Mouse (Mus musculus) liver, embryonic 13.5 days (tissue): ENCODE measurements at regions not wholly inside any gene's neighbourhood (a gene's known extent, or its start where the extent isn't known, plus 50 kb on each side); places are given as distances from the start of the nearest gene placed in this dataset.

Experiments
- ATAC-seq: fragments of 200-750 bp; cut with Nextera tagmentation; 2 replicates; pipeline ENCODE4 v1.8.0; 2017; ENCODE audit warnings: low read depth, mild to moderate bottlenecking, moderate number of reproducible peaks, moderate library complexity
- DNase-seq: peaks from one replicate; pipeline ENCODE4 v3.0.0; 2022
- H3K27ac ChIP-seq: fragments of 300-500 bp; sonication (generic); 2 replicates; pipeline ENCODE4 v1.5.1; 2015; ENCODE audit warnings: moderate library complexity, mild to moderate bottlenecking, inconsistent platforms
- H3K27me3 ChIP-seq: fragments of 300-500 bp; sonication (generic); 2 replicates; pipeline ENCODE4 v1.6.1; 2015; ENCODE audit warnings: mild to moderate bottlenecking, inconsistent platforms
- H3K36me3 ChIP-seq: fragments of 300-500 bp; sonication (generic); 2 replicates; pipeline ENCODE4 v1.6.1; 2015; ENCODE audit warnings: mild to moderate bottlenecking, inconsistent platforms
- H3K4me1 ChIP-seq: fragments of 300-500 bp; sonication (generic); replicated peaks from 2 replicates; pipeline ENCODE4 v1.6.1; 2015; ENCODE audit warnings: inconsistent platforms
- H3K4me2 ChIP-seq: fragments of 300-500 bp; sonication (generic); 2 replicates; pipeline ENCODE4 v1.6.1; 2015; ENCODE audit warnings: inconsistent platforms, mild to moderate bottlenecking, moderate library complexity
- H3K4me3 ChIP-seq: fragments of 300-500 bp; sonication (generic); replicated peaks from 2 replicates; pipeline ENCODE4 v1.5.1; 2015; ENCODE audit warnings: mild to moderate bottlenecking, inconsistent platforms
- H3K9ac ChIP-seq: fragments of 300-500 bp; sonication (generic); 2 replicates; pipeline ENCODE4 v1.6.1; 2015; ENCODE audit warnings: mild to moderate bottlenecking, inconsistent platforms
- H3K9me3 ChIP-seq: fragments of 300-500 bp; sonication (generic); replicated peaks from 2 replicates; pipeline ENCODE4 v1.6.1; 2016; ENCODE audit warnings: inconsistent platforms
- WGBS: fragments of 180-500 bp; shearing (Covaris S2); methylation state at CpG from one replicate; pipeline ENCODE4 v1.1.7; 2015; ENCODE audit not compliant: insufficient replicate concordance; 5-methylcytosine and 5-hydroxymethylcytosine counted together

- Histone ChIP-seq H3K36me3 (no peaks in the 10 kb centered on the region), H3K4me3 (no peak overlapping the region), H3K27ac (no peak overlapping the region), H3K4me2 (no peak overlapping the region), H3K27me3 (no peaks in the 10 kb centered on the region), H3K9ac (no peak overlapping the region), H3K4me1 (no peaks in the 10 kb centered on the region), H3K9me3 (no peaks in the 10 kb centered on the region)
- 51% methylated on average over 7 of the region's 7 CpGs for WGBS
- ATAC-seq (no peak), DNase-seq (no peak)
Observed at GRCm38 (mm10) chr5:111993221-111993620, 259.1 kb downstream of the Cryba4 start.

- DNase-seq (no peak), ATAC-seq (no peak)
- Histone ChIP-seq H3K9ac (no peak overlapping the region), H3K9me3 (no peaks in the 10 kb centered on the region), H3K27ac (no peak overlapping the region), H3K4me1 (no peaks in the 10 kb centered on the region), H3K36me3 (no peaks in the 10 kb centered on the region), H3K27me3 (no peaks in the 10 kb centered on the region), H3K4me3 (no peak overlapping the region), H3K4me2 (no peak overlapping the region)
- 71% methylated on average over 9 of the region's 9 CpGs for WGBS
Observed at GRCm38 (mm10) chr5:111993930-111994329, 258.4 kb downstream of the Cryba4 start.

- Histone ChIP-seq H3K27me3 (0 out of 2 replicates have a peak, but pooled peaks cover 2% of the 10 kb centered on the region), H3K9ac (no peak overlapping the region), H3K4me2 (no peak overlapping the region), H3K4me3 (no peak overlapping the region), H3K36me3 (no peaks in the 10 kb centered on the region), H3K4me1 (no peaks in the 10 kb centered on the region), H3K9me3 (no peaks in the 10 kb centered on the region), H3K27ac (no peak overlapping the region)
- WGBS = 49% methylated on average over 3 of the region's 3 CpGs
- ATAC-seq (no peak), DNase-seq (no peak)
Observed at GRCm38 (mm10) chr5:111996806-111997205, 255.5 kb downstream of the Cryba4 start.

- H3K9ac ChIP-seq = no peak overlapping the region
- H3K27ac ChIP-seq = no peak overlapping the region
- 0 out of 2 replicates have a peak, but pooled peaks cover 4% of the 10 kb centered on the region for H3K27me3 ChIP-seq
- no peaks in the 10 kb centered on the region for H3K36me3 ChIP-seq
- no peaks in the 10 kb centered on the region for H3K9me3 ChIP-seq
- WGBS = 25% methylated on average over 32 of the region's 32 CpGs
- DNase-seq = no peak
- no peak overlapping the region for H3K4me2 ChIP-seq
- H3K4me1 ChIP-seq = no peaks in the 10 kb centered on the region
- no peak overlapping the region for H3K4me3 ChIP-seq
- ATAC-seq = no peak
Observed at GRCm38 (mm10) chr5:112001742-112002701, 250.3 kb downstream of the Cryba4 start.

- H3K4me2 ChIP-seq = no peak overlapping the region
- no peak overlapping the region for H3K9ac ChIP-seq
- H3K27ac ChIP-seq = no peak overlapping the region
- no peaks in the 10 kb centered on the region for H3K36me3 ChIP-seq
- 0 out of 2 replicates have a peak, but pooled peaks cover 4% of the 10 kb centered on the region for H3K27me3 ChIP-seq
- no peaks in the 10 kb centered on the region for H3K9me3 ChIP-seq
- H3K4me3 ChIP-seq = no peak overlapping the region
- ATAC-seq = no peak
- H3K4me1 ChIP-seq = no peaks in the 10 kb centered on the region
- WGBS = 57% methylated on average over 12 of the region's 12 CpGs
- no peak for DNase-seq
Observed at GRCm38 (mm10) chr5:112002856-112003660, 249.3 kb downstream of the Cryba4 start.

GRCm38 (mm10) chr5:112004041-112004440 lies 248.3 kb downstream of the Cryba4 start:
- H3K9ac ChIP-seq = no peak overlapping the region

GRCm38 (mm10) chr5:112012505-112013164 lies 239.7 kb downstream of the Cryba4 start:
- no peaks in the 10 kb centered on the region for H3K4me1 ChIP-seq
- H3K36me3 ChIP-seq = no peaks in the 10 kb centered on the region
- H3K9me3 ChIP-seq = no peaks in the 10 kb centered on the region
- H3K27ac ChIP-seq = no peak overlapping the region
- DNase-seq = no peak
- no peak overlapping the region for H3K9ac ChIP-seq
- 12% methylated on average over 9 of the region's 9 CpGs for WGBS
- H3K4me2 ChIP-seq = no peak overlapping the region
- no peak for ATAC-seq
- H3K4me3 ChIP-seq = no peak overlapping the region
- H3K27me3 ChIP-seq = no peaks in the 10 kb centered on the region

More at GRCm38 (mm10) chr5:112004041-112004440, 248.3 kb downstream of the Cryba4 start:
- no peaks in the 10 kb centered on the region for H3K4me1 ChIP-seq
- DNase-seq (no peak), ATAC-seq (no peak)
- H3K4me2 ChIP-seq = no peak overlapping the region
- no peaks in the 10 kb centered on the region for H3K9me3 ChIP-seq
- H3K27me3 ChIP-seq = 0 out of 2 replicates have a peak, but pooled peaks cover 4% of the 10 kb centered on the region
- 49% methylated on average over 3 of the region's 3 CpGs for WGBS
- H3K4me3 ChIP-seq = no peak overlapping the region
- no peak overlapping the region for H3K27ac ChIP-seq
- H3K36me3 ChIP-seq = no peaks in the 10 kb centered on the region

- 53% methylated on average over 7 of the region's 7 CpGs for WGBS
- ATAC-seq (no peak), DNase-seq (no peak)
- no peaks in the 10 kb centered on the region for H3K36me3 ChIP-seq
- H3K27ac ChIP-seq = no peak overlapping the region
- no peaks in the 10 kb centered on the region for H3K27me3 ChIP-seq
- no peak overlapping the region for H3K4me2 ChIP-seq
- H3K4me1 ChIP-seq = no peaks in the 10 kb centered on the region
- H3K9me3 ChIP-seq = no peaks in the 10 kb centered on the region
- H3K4me3 ChIP-seq = no peak overlapping the region
- no peak overlapping the region for H3K9ac ChIP-seq
Observed at GRCm38 (mm10) chr5:112018925-112019324, 233.4 kb downstream of the Cryba4 start.

GRCm38 (mm10) chr5:112020882-112021281 lies 231.4 kb downstream of the Cryba4 start:
- Histone ChIP-seq H3K4me2 (no peak overlapping the region), H3K36me3 (no peaks in the 10 kb centered on the region), H3K9me3 (no peaks in the 10 kb centered on the region), H3K9ac (no peak overlapping the region), H3K4me1 (no peaks in the 10 kb centered on the region), H3K4me3 (no peak overlapping the region), H3K27ac (no peak overlapping the region), H3K27me3 (no peaks in the 10 kb centered on the region)
- DNase-seq (no peak), ATAC-seq (no peak)
- WGBS = 69% methylated on average over 2 of the region's 2 CpGs

GRCm38 (mm10) chr5:112029955-112030354 lies 222.4 kb downstream of the Cryba4 start:
- Histone ChIP-seq H3K9me3 (no peaks in the 10 kb centered on the region), H3K27ac (no peak overlapping the region), H3K36me3 (no peaks in the 10 kb centered on the region), H3K27me3 (no peaks in the 10 kb centered on the region), H3K4me2 (no peak overlapping the region), H3K4me3 (no peak overlapping the region), H3K4me1 (no peaks in the 10 kb centered on the region), H3K9ac (no peak overlapping the region)
- 45% methylated on average over 11 of the region's 11 CpGs for WGBS
- ATAC-seq = no peak
- DNase-seq = no peak

GRCm38 (mm10) chr5:112032036-112032435 lies 220.3 kb downstream of the Cryba4 start:
- DNase-seq (no peak), ATAC-seq (no peak)

More at GRCm38 (mm10) chr5:112032036-112032435, 220.3 kb downstream of the Cryba4 start:
- Histone ChIP-seq H3K36me3 (no peaks in the 10 kb centered on the region), H3K27me3 (no peaks in the 10 kb centered on the region), H3K4me1 (no peaks in the 10 kb centered on the region), H3K4me3 (no peak overlapping the region), H3K9me3 (no peaks in the 10 kb centered on the region), H3K4me2 (no peak overlapping the region), H3K9ac (no peak overlapping the region), H3K27ac (no peak overlapping the region)
